Mouse (Mus musculus) lung, embryonic 15.5 days (tissue): ENCODE results near the gene Setd7. TPM values are rescaled to one million over a fixed set of nuclear protein-coding genes. Genes with fewer than 3 reads are reported as not detected.

Experiments
- ATAC-seq: fragments of 200-750 bp; cut with Nextera tagmentation; 2 replicates; pipeline ENCODE4 v1.8.0; 2017; ENCODE audit warnings: moderate number of reproducible peaks, borderline replicate concordance; ENCODE audit not compliant: low FRiP score, low TSS enrichment; ENCODE audit errors: extremely low read depth
- H3K27ac ChIP-seq: fragments of 300-500 bp; sonication (generic); 2 replicates; pipeline ENCODE4 v1.5.1; 2015; ENCODE audit warnings: moderate library complexity, mild to moderate bottlenecking, inconsistent platforms
- H3K27me3 ChIP-seq: fragments of 300-500 bp; sonication (generic); 2 replicates; pipeline ENCODE4 v1.6.1; 2015; ENCODE audit warnings: inconsistent platforms
- H3K36me3 ChIP-seq: fragments of 300-500 bp; sonication (generic); 2 replicates; pipeline ENCODE4 v1.6.1; 2015; ENCODE audit warnings: inconsistent platforms
- H3K4me1 ChIP-seq: fragments of 300-500 bp; sonication (generic); 2 replicates; pipeline ENCODE4 v1.6.1; 2015; ENCODE audit warnings: inconsistent platforms
- H3K4me2 ChIP-seq: fragments of 300-500 bp; sonication (generic); 2 replicates; pipeline ENCODE4 v1.6.1; 2015; ENCODE audit warnings: inconsistent platforms, mild to moderate bottlenecking, moderate library complexity
- H3K4me3 ChIP-seq: fragments of 300-500 bp; sonication (generic); 2 replicates; pipeline ENCODE4 v1.5.1; 2015; ENCODE audit warnings: mild to moderate bottlenecking, inconsistent platforms
- H3K9ac ChIP-seq: fragments of 300-500 bp; sonication (generic); 2 replicates; pipeline ENCODE4 v1.6.1; 2015; ENCODE audit warnings: inconsistent platforms
- H3K9me3 ChIP-seq: fragments of 300-500 bp; sonication (generic); 2 replicates; pipeline ENCODE4 v1.6.1; 2016; ENCODE audit warnings: inconsistent platforms
- WGBS: fragments of 180-500 bp; shearing (Covaris S2); methylation state at CpG from one replicate; pipeline ENCODE4 v1.1.7; 2015; 5-methylcytosine and 5-hydroxymethylcytosine counted together
- polyA plus RNA-seq: library from polyadenylated mRNA; unstranded; fragments of >200 nt; fragmentation: Nextera tagmentation; extraction: Ambion mirVana; gene quantifications from 2 replicates; pipeline ENCODE4 v1.2.1, GENCODE M21; 2015

The Setd7 gene
- polyA plus RNA-seq, 1 experiment from 2014 or later = 3.2 TPM

GRCm38 (mm10) chr3:51554836-51555235, 5.8 kb downstream of the Setd7 start:
- no peak overlapping the region for H3K4me3 ChIP-seq
- no peak for ATAC-seq
- no peak overlapping the region for H3K27ac ChIP-seq
- H3K4me2 ChIP-seq = no peak overlapping the region
- no peaks in the 10 kb centered on the region for H3K9me3 ChIP-seq
- H3K36me3 ChIP-seq = peaks cover 4% of the 10 kb centered on the region; the same call in 1 of the 2 replicates
- H3K27me3 ChIP-seq = no peaks in the 10 kb centered on the region
- H3K4me1 ChIP-seq = peaks cover 26% of the 10 kb centered on the region
- H3K9ac ChIP-seq = no peak overlapping the region
- WGBS = 80% methylated on average over 4 of the region's 4 CpGs

- WGBS = 64% methylated on average over 9 of the region's 9 CpGs
- Histone ChIP-seq H3K27ac (0 out of 2 replicates have a peak overlapping the region, but pooled peaks have one; percentile 1), H3K4me1 (peaks cover 26% of the 10 kb centered on the region), H3K4me2 (no peak overlapping the region), H3K36me3 (peaks cover 11% of the 10 kb centered on the region), H3K9me3 (no peaks in the 10 kb centered on the region), H3K9ac (no peak overlapping the region), H3K27me3 (no peaks in the 10 kb centered on the region), H3K4me3 (no peak overlapping the region)
- ATAC-seq = no peak
Observed at GRCm38 (mm10) chr3:51554067-51554466, 6.6 kb downstream of the Setd7 start.

DNA sequence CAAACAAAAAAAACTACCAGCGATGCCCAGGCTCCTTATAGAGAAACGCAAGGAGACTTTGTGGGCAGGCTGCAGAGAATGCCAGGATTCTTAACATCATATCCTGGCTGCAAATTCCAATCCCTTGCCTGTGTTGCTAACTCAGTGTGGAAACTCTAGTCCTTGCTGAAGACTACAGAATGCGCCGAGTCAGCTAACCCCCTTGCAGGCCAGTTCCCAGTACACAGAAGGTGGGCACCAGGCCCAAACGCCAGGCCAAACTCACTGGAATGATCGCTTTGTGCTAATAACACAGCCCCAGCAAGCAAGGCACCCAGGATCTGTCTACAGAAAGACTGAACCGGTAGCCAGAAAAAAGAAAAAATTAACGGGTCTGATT, 7.2 kb downstream of the Setd7 start:
- peak; percentile 73 for ATAC-seq
- Histone ChIP-seq H3K4me1 (peaks cover 21% of the 10 kb centered on the region), H3K9me3 (no peaks in the 10 kb centered on the region), H3K27me3 (no peaks in the 10 kb centered on the region), H3K4me2 (0 out of 2 replicates have a peak overlapping the region, but pooled peaks have one; percentile 31), H3K27ac (peak overlapping the region; percentile 10; the same call in 1 of the 2 replicates), H3K36me3 (peaks cover 11% of the 10 kb centered on the region), H3K4me3 (no peak overlapping the region), H3K9ac (no peak overlapping the region)
- WGBS = 40% methylated on average over 8 of the region's 8 CpGs

DNA sequence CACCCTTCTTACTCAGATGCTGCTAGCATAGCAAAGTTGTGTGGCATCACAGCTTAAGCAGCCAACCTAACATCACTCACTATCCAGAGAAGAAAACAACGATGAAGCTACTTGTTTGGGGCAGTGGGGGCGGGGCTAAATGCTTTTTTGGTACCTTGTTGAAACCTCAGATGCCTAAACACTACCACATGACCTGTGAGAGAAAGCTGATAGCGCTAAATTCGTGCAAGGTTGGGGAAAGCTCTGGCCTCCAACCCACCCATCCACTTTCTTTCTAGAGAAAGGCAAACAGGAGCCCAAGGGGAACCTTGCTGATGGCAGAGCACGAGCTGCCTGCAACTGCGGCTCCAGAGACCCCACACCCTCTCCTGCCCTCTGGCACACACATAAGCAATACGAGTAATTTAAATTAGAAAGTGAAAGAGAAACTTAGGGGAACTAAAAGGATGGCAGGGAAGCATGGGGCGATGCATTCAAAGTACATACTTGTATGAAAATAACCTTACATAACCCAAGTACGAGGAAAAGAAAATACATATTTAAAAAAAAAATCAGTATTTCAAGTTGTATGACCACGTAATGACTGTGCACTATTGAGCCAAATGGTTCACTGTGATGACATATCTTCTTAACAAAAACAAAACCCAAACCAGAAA, 7.7 kb downstream of the Setd7 start:
- Histone ChIP-seq H3K27me3 (no peaks in the 10 kb centered on the region), H3K4me3 (no peak overlapping the region), H3K4me1 (peaks cover 18% of the 10 kb centered on the region), H3K9ac (no peak overlapping the region), H3K36me3 (peaks cover 11% of the 10 kb centered on the region), H3K9me3 (no peaks in the 10 kb centered on the region), H3K4me2 (0 out of 2 replicates have a peak overlapping the region, but pooled peaks have one; percentile 31), H3K27ac (peak overlapping the region; percentile 42)
- 37% methylated on average over 10 of the region's 10 CpGs for WGBS
- no peak for ATAC-seq

GRCm38 (mm10) chr3:51552197-51552596, 8.5 kb downstream of the Setd7 start:
- no peak overlapping the region for H3K27ac ChIP-seq

DNA sequence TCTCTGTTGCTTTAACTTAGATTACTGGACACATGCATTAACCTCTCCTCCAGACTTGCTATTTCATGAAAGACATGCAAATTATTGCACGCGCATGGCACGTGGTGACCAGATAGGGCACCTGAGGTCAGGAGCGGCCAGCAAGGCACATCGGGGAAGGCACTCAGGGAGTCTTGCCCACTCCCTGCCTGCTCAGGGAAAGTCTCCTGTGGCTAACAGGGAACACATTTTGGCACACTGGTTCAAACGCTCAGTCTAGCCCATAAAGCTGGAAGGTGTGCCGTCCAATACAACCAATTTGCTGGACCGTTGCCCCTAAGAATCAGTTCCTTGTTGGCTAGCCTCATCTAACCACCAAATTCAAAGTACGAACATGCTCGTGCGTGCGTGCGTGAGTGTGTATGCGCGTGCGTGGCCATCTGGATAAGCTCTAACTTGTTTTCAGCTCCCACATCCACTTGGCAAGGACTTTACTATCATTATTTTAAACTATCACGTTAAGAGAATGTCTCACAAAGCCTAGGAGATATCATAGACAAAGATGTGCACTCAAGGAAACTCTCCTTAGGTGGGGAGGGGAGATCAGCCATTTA, 11.6 kb downstream of the Setd7 start:
- H3K9ac ChIP-seq = no peak overlapping the region
- H3K4me2 ChIP-seq = no peak overlapping the region
- H3K9me3 ChIP-seq = no peaks in the 10 kb centered on the region
- H3K4me3 ChIP-seq = no peak overlapping the region
- no peak for ATAC-seq
- H3K27ac ChIP-seq = no peak overlapping the region
- peaks cover 11% of the 10 kb centered on the region for H3K36me3 ChIP-seq
- peaks cover 12% of the 10 kb centered on the region for H3K4me1 ChIP-seq
- WGBS = 87% methylated on average over 17 of the region's 17 CpGs
- H3K27me3 ChIP-seq = no peaks in the 10 kb centered on the region

More at GRCm38 (mm10) chr3:51552197-51552596, 8.5 kb downstream of the Setd7 start:
- no peak for ATAC-seq
- peaks cover 11% of the 10 kb centered on the region for H3K36me3 ChIP-seq
- H3K4me2 ChIP-seq = no peak overlapping the region
- H3K27me3 ChIP-seq = no peaks in the 10 kb centered on the region
- H3K4me3 ChIP-seq = no peak overlapping the region
- WGBS = 74% methylated on average over 2 of the region's 2 CpGs
- peaks cover 18% of the 10 kb centered on the region for H3K4me1 ChIP-seq
- H3K9me3 ChIP-seq = no peaks in the 10 kb centered on the region
- no peak overlapping the region for H3K9ac ChIP-seq

GRCm38 (mm10) chr3:51547577-51547976, 13.1 kb downstream of the Setd7 start:
- no peak for ATAC-seq
- H3K9ac ChIP-seq = no peak overlapping the region
- 78% methylated on average over 6 of the region's 6 CpGs for whole genome bisulfite sequencing
- no peaks in the 10 kb centered on the region for H3K9me3 ChIP-seq
- no peak overlapping the region for H3K27ac ChIP-seq
- H3K4me2 ChIP-seq = no peak overlapping the region
- H3K4me3 ChIP-seq = no peak overlapping the region
- H3K27me3 ChIP-seq = no peaks in the 10 kb centered on the region
- peaks cover 11% of the 10 kb centered on the region for H3K36me3 ChIP-seq
- no peaks in the 10 kb centered on the region for H3K4me1 ChIP-seq

- peaks cover 28% of the 10 kb centered on the region for H3K36me3 ChIP-seq
- no peaks in the 10 kb centered on the region for H3K9me3 ChIP-seq
- WGBS = 69% methylated on average over 19 of the region's 19 CpGs
Observed at GRCm38 (mm10) chr3:51544442-51545128, 16.1 kb downstream of the Setd7 start.

GRCm38 (mm10) chr3:51540659-51541058, 20.0 kb downstream of the Setd7 start:
- Histone ChIP-seq H3K9me3 (no peaks in the 10 kb centered on the region), H3K9ac (no peak overlapping the region), H3K4me3 (no peak overlapping the region), H3K27me3 (no peaks in the 10 kb centered on the region), H3K4me2 (no peak overlapping the region), H3K36me3 (peaks cover 50% of the 10 kb centered on the region; the same call in 1 of the 2 replicates), H3K4me1 (no peaks in the 10 kb centered on the region), H3K27ac (no peak overlapping the region)
- ATAC-seq = no peak
- 91% methylated on average over 9 of the region's 9 CpGs for WGBS

More at GRCm38 (mm10) chr3:51544442-51545128, 16.1 kb downstream of the Setd7 start:
- H3K27me3 ChIP-seq = no peaks in the 10 kb centered on the region
- H3K9ac ChIP-seq = no peak overlapping the region
- H3K4me1 ChIP-seq = no peaks in the 10 kb centered on the region
- no peak overlapping the region for H3K4me2 ChIP-seq
- H3K27ac ChIP-seq = no peak overlapping the region
- no peak overlapping the region for H3K4me3 ChIP-seq
- ATAC-seq = no peak

- ATAC-seq = no peak; the same call in 1 of the 2 replicates
- Histone ChIP-seq H3K4me3 (no peak overlapping the region), H3K9me3 (no peaks in the 10 kb centered on the region), H3K4me2 (no peak overlapping the region), H3K9ac (no peak overlapping the region), H3K27ac (no peak overlapping the region), H3K36me3 (peaks cover 55% of the 10 kb centered on the region; the same call in 1 of the 2 replicates), H3K4me1 (no peaks in the 10 kb centered on the region), H3K27me3 (no peaks in the 10 kb centered on the region)
- WGBS = 53% methylated on average over 15 of the region's 15 CpGs
Observed at GRCm38 (mm10) chr3:51539567-51540408, 20.9 kb downstream of the Setd7 start.

DNA sequence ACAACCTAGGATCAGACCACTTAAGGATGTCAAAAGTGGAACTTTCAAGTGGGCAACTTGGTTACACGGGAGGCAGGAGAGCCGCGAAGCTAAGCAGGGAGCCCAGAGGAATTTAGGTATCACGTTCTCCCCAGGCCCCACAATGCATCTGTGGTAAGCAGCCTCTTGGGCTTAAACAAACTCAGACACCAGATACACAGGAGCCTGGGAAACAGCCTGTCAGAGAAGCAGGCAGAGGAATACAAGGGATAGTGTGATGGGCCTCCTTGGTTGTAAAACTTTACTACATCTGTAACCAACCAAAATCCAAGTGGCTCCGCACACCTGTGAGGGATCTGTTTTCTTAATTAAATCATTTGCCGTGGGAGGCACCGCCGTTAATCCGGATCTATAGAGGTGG, 26.7 kb downstream of the Setd7 start:
- no peak overlapping the region for H3K4me3 ChIP-seq
- peaks cover 49% of the 10 kb centered on the region; the same call in 1 of the 2 replicates for H3K36me3 ChIP-seq
- WGBS = 78% methylated on average over 9 of the region's 9 CpGs
- ATAC-seq = no peak
- peaks cover 21% of the 10 kb centered on the region for H3K4me1 ChIP-seq
- no peak overlapping the region for H3K9ac ChIP-seq
- H3K4me2 ChIP-seq = no peak overlapping the region
- no peak overlapping the region for H3K27ac ChIP-seq
- no peaks in the 10 kb centered on the region for H3K27me3 ChIP-seq
- no peaks in the 10 kb centered on the region for H3K9me3 ChIP-seq
